Mouse (Mus musculus): ENCODE measurements around the gene Gm20916. TPM values are rescaled to one million over a fixed set of nuclear protein-coding genes. Genes with fewer than 3 reads are reported as not detected.
"Not testable (repeated sequence)": the region's sequence is repeated elsewhere in the genome, so short reads cannot be mapped to it uniquely, and the experiment has no call there.

Gm20916 gene
- total RNA-seq (2012; rRNA removed) = not detected in 2 replicates
- not detected in 2 replicates for total RNA-seq (2014; rRNA removed)
- not detected in 2 replicates for polyA plus RNA-seq (2012; ENCODE audit: insufficient read length, low read depth)

DNA sequence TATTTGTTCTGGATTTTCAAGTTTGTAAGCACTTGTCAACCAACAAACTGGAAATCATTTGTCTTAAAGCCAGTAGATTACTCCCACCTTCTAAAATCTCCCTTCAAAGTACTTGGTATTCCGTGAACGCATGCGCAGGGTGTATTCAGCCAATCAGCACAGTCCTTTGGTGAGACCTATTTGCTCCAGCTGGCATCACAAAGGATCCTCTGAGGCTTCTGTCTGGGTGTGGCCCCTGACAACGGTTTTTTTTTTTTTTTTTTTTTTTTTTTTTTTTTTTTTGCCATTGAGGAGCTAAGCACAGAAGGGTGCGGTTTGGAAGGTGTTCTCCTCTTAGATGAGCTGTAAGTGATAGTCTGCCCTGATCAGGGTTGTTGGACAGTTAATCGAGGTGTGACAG is at the start of gene Gm20916:
Gm20916 (plus strand) TSS at position 301 of the 400 bp plus-strand sequence.
- H3K4me3 ChIP-seq (replicated peaks in 1 of 3; ENCODE audit: low read depth in 2 of 3, low read length in 2 of 3, poor library complexity in 1 of 3); DNase-seq (ENCODE audit: extremely low read depth); H3K36me3 ChIP-seq (replicated peaks in 1 of 2; ENCODE audit: control insufficient read depth in 1 of 2, insufficient read depth in 1 of 2, low read length in 1 of 2); H3K9ac ChIP-seq (ENCODE audit: insufficient read depth, low read depth); H3K27ac ChIP-seq (ENCODE audit: insufficient read depth, low read depth); H3K27me3 ChIP-seq (replicated peaks); H3K9me3 ChIP-seq (replicated peaks; ENCODE audit: low read length); dilution Hi-C loops (cut with MboI; ENCODE audit: extremely low pct_ligation_motif_present, extremely low pct_unique_long_range_greater_than_20kb, low sequenced_read_pairs); H3K4me1 ChIP-seq (ENCODE audit: control insufficient read depth in 1 of 2, insufficient read depth in 2 of 2); H3K79me2 ChIP-seq (replicated peaks; ENCODE audit: control insufficient read depth, extremely low read depth, insufficient read depth, poor library complexity, severe bottlenecking); in situ Hi-C loops (cut with MboI; ENCODE audit: low pct_ligation_motif_present, low pct_unique_long_range_greater_than_20kb, low sequenced_read_pairs); H3K4me2 ChIP-seq (ENCODE audit: insufficient read depth, low read depth, poor library complexity, severe bottlenecking): not testable (repeated sequence)

Other genes with a start within 250 kb of the Gm20916 start
- not detected in 2 replicates for gene Gm20917, start 168.4 kb upstream of the Gm20916 start, total RNA-seq (2012; rRNA removed)
- gene Gm20917, start 168.4 kb upstream of the Gm20916 start, total RNA-seq (2014; rRNA removed) = not detected in 2 replicates
- gene Gm20917, start 168.4 kb upstream of the Gm20916 start, polyA plus RNA-seq (2012; ENCODE audit: insufficient read length, low read depth) = not detected in 2 replicates